Mouse (Mus musculus): ENCODE results near the gene Secisbp2.

DNA sequence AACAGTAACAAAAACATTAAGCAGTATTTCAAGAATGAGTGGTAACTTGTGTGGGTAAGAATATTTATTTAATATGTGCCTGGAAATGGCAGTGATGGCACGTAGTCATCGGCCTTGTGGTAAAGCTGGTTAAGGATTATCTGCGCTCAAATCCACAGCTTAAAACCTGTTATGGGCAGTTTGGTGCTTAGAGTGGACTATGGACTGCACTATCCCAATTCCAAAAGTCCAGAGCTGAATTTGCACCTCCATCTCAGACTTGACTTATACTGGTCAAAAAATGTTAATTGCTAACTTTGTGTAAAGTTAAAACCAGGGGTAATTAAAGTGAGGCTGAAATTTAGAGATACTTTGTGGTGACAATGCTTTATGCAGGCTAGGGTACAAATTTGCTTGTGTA lies 3.7 kb upstream of the Secisbp2 start:
- TF ChIP-seq CTCF (conservative IDR thresholded peaks at IDR 0.05; ENCODE audit: low read length) (no peak), POU5F1 (IDR thresholded peaks at IDR 0.05; ENCODE audit: borderline replicate concordance, low read length) (no peak)
